Mouse (Mus musculus): ENCODE results near the gene Jade2. TPM values are rescaled to one million over a fixed set of nuclear protein-coding genes. Genes with fewer than 3 reads are reported as not detected.

Gene Jade2
- polyA plus RNA-seq, 1 experiment = 2.9 TPM

GRCm38 (mm10) chr11:51884092-51884491, 26.6 kb upstream of the Jade2 start:
- Histone ChIP-seq H3K36me3 (ENCODE audit: control insufficient read depth, insufficient read depth, low read length) (no peaks in the 10 kb centered on the region), H3K27me3 (ENCODE audit: control insufficient read depth, insufficient read depth, low read length) (no peaks in the 10 kb centered on the region), H3K4me3 (ENCODE audit: control insufficient read depth, low read depth, low read length) (no peak overlapping the region), H3K27ac (ENCODE audit: control insufficient read depth, insufficient read depth, low read depth, low read length) (no peak overlapping the region), H3K4me1 (ENCODE audit: control insufficient read depth, insufficient read depth, low read length) (peaks cover 3% of the 10 kb centered on the region; the same call in 1 of the 2 replicates)
- TF ChIP-seq CTCF (IDR thresholded peaks at IDR 0.05; ENCODE audit: control insufficient read depth, insufficient read depth, insufficient replicate concordance, low read depth, low read length) = no peak
- no peak for TF ChIP-seq POLR2A (IDR thresholded peaks at IDR 0.05; ENCODE audit: control insufficient read depth, low read depth, low read length)

GRCm38 (mm10) chr11:51883670-51884069, 26.2 kb upstream of the Jade2 start:
- H3K27ac ChIP-seq (ENCODE audit: control insufficient read depth, insufficient read depth, low read depth, low read length) = no peak overlapping the region
- no peak overlapping the region for H3K4me3 ChIP-seq (ENCODE audit: control insufficient read depth, low read depth, low read length)
- H3K27me3 ChIP-seq (ENCODE audit: control insufficient read depth, insufficient read depth, low read length) = no peaks in the 10 kb centered on the region
- TF ChIP-seq CTCF (IDR thresholded peaks at IDR 0.05; ENCODE audit: control insufficient read depth, insufficient read depth, insufficient replicate concordance, low read depth, low read length) (no peak), POLR2A (IDR thresholded peaks at IDR 0.05; ENCODE audit: control insufficient read depth, low read depth, low read length) (no peak)
- H3K36me3 ChIP-seq (ENCODE audit: control insufficient read depth, insufficient read depth, low read length) = no peaks in the 10 kb centered on the region
- H3K4me1 ChIP-seq (ENCODE audit: control insufficient read depth, insufficient read depth, low read length) = peaks cover 3% of the 10 kb centered on the region; the same call in 1 of the 2 replicates

GRCm38 (mm10) chr11:51881776-51882175, 24.3 kb upstream of the Jade2 start:
- no peak overlapping the region for H3K4me3 ChIP-seq (ENCODE audit: control insufficient read depth, low read depth, low read length)
- TF ChIP-seq CTCF (IDR thresholded peaks at IDR 0.05; ENCODE audit: control insufficient read depth, insufficient read depth, insufficient replicate concordance, low read depth, low read length) (no peak), POLR2A (IDR thresholded peaks at IDR 0.05; ENCODE audit: control insufficient read depth, low read depth, low read length) (no peak)
- H3K36me3 ChIP-seq (ENCODE audit: control insufficient read depth, insufficient read depth, low read length) = no peaks in the 10 kb centered on the region
- no peak overlapping the region for H3K27ac ChIP-seq (ENCODE audit: control insufficient read depth, insufficient read depth, low read depth, low read length)
- H3K4me1 ChIP-seq (ENCODE audit: control insufficient read depth, insufficient read depth, low read length) = peaks cover 3% of the 10 kb centered on the region; the same call in 1 of the 2 replicates
- H3K27me3 ChIP-seq (ENCODE audit: control insufficient read depth, insufficient read depth, low read length) = no peaks in the 10 kb centered on the region

GRCm38 (mm10) chr11:51881041-51881730, 23.7 kb upstream of the Jade2 start:
- TF ChIP-seq CTCF (IDR thresholded peaks at IDR 0.05; ENCODE audit: control insufficient read depth, insufficient read depth, insufficient replicate concordance, low read depth, low read length) = no peak
- TF ChIP-seq POLR2A (IDR thresholded peaks at IDR 0.05; ENCODE audit: control insufficient read depth, low read depth, low read length) = no peak
- no peaks in the 10 kb centered on the region for H3K27me3 ChIP-seq (ENCODE audit: control insufficient read depth, insufficient read depth, low read length)
- peaks cover 3% of the 10 kb centered on the region; the same call in 1 of the 2 replicates for H3K4me1 ChIP-seq (ENCODE audit: control insufficient read depth, insufficient read depth, low read length)
- no peaks in the 10 kb centered on the region for H3K36me3 ChIP-seq (ENCODE audit: control insufficient read depth, insufficient read depth, low read length)
- no peak overlapping the region for H3K4me3 ChIP-seq (ENCODE audit: control insufficient read depth, low read depth, low read length)
- H3K27ac ChIP-seq (ENCODE audit: control insufficient read depth, insufficient read depth, low read depth, low read length) = no peak overlapping the region

- H3K27me3 ChIP-seq (ENCODE audit: control insufficient read depth, insufficient read depth, low read length) = no peaks in the 10 kb centered on the region
- no peak for TF ChIP-seq POLR2A (IDR thresholded peaks at IDR 0.05; ENCODE audit: control insufficient read depth, low read depth, low read length)
- TF ChIP-seq CTCF (IDR thresholded peaks at IDR 0.05; ENCODE audit: control insufficient read depth, insufficient read depth, insufficient replicate concordance, low read depth, low read length) = no peak
- H3K4me1 ChIP-seq (ENCODE audit: control insufficient read depth, insufficient read depth, low read length) = no peaks in the 10 kb centered on the region; the same call in 1 of the 2 replicates
- H3K27ac ChIP-seq (ENCODE audit: control insufficient read depth, insufficient read depth, low read depth, low read length) = no peak overlapping the region
- no peaks in the 10 kb centered on the region for H3K36me3 ChIP-seq (ENCODE audit: control insufficient read depth, insufficient read depth, low read length)
- no peak overlapping the region for H3K4me3 ChIP-seq (ENCODE audit: control insufficient read depth, low read depth, low read length)
These were observed 19.5 kb upstream of the Jade2 start for GRCm38 (mm10) chr11:51876943-51877344.

- Histone ChIP-seq H3K27ac (ENCODE audit: control insufficient read depth, insufficient read depth, low read depth, low read length) (no peak overlapping the region), H3K27me3 (ENCODE audit: control insufficient read depth, insufficient read depth, low read length) (no peaks in the 10 kb centered on the region), H3K36me3 (ENCODE audit: control insufficient read depth, insufficient read depth, low read length) (no peaks in the 10 kb centered on the region), H3K4me3 (ENCODE audit: control insufficient read depth, low read depth, low read length) (no peak overlapping the region), H3K4me1 (ENCODE audit: control insufficient read depth, insufficient read depth, low read length) (no peaks in the 10 kb centered on the region; the same call in 1 of the 2 replicates)
- no peak for TF ChIP-seq CTCF (IDR thresholded peaks at IDR 0.05; ENCODE audit: control insufficient read depth, insufficient read depth, insufficient replicate concordance, low read depth, low read length)
- TF ChIP-seq POLR2A (IDR thresholded peaks at IDR 0.05; ENCODE audit: control insufficient read depth, low read depth, low read length) = no peak
These were observed 18.3 kb upstream of the Jade2 start for GRCm38 (mm10) chr11:51875792-51876195.

GRCm38 (mm10) chr11:51875086-51875485, 17.6 kb upstream of the Jade2 start:
- TF ChIP-seq POLR2A (IDR thresholded peaks at IDR 0.05; ENCODE audit: control insufficient read depth, low read depth, low read length) (no peak), CTCF (IDR thresholded peaks at IDR 0.05; ENCODE audit: control insufficient read depth, insufficient read depth, insufficient replicate concordance, low read depth, low read length) (no peak)
- Histone ChIP-seq H3K36me3 (ENCODE audit: control insufficient read depth, insufficient read depth, low read length) (no peaks in the 10 kb centered on the region), H3K4me1 (ENCODE audit: control insufficient read depth, insufficient read depth, low read length) (no peaks in the 10 kb centered on the region; the same call in 1 of the 2 replicates), H3K27me3 (ENCODE audit: control insufficient read depth, insufficient read depth, low read length) (no peaks in the 10 kb centered on the region), H3K27ac (ENCODE audit: control insufficient read depth, insufficient read depth, low read depth, low read length) (no peak overlapping the region), H3K4me3 (ENCODE audit: control insufficient read depth, low read depth, low read length) (no peak overlapping the region)

Measured in testis, adult 2 months (tissue).